Mouse (Mus musculus) cerebellum, postnatal 14 days (tissue): Measurements from ENCODE around the gene Cog2.

ENCODE experiments used
- DNase-seq, 2 experiments: peaks; one replicate each; pipeline ENCODE4 v3.0.0; 2021; ENCODE audit warnings: mixed read lengths in 2 of 2

Cog2 gene

DNA sequence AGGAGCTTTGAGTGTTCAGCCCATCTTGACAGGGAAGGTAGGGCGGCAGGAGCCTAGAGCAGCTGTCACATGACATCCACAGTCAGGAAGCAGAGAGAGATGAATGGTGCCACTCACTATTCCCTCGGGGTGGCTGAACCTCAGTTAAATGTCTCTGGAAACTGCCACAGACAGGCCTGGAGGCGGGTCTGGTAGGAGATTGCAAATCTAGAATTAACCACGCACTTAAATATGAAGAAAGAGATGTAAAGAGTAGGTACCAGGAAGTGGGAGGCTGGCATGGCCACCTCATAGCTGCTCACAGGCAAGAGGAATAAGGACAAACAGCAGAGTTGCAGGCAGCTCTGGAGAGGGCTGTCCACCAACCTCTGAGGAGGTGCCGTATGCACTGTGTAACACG is 3.4 kb upstream of the Cog2 start:
- no peak for DNase-seq

DNA sequence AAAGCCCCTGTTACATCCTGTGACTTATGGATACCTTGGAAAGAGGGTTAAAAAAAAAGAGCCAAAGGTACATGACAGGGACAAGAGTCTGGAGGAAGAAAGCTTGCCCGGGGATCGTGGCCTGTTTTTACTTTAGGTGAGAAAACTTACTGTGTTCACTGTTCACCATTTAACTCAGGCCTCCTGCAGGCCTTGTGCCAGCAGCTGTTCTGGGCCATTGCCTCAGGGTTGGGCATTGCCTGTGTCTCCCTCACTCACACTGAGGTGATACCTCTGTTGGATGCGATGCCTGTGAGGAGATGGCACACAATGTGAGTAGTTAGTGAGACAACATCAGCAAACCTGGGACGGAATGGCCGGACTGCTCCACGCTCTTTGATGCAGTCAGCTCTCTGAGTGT is 1.4 kb downstream of the Cog2 start:
- no peak for DNase-seq

DNA sequence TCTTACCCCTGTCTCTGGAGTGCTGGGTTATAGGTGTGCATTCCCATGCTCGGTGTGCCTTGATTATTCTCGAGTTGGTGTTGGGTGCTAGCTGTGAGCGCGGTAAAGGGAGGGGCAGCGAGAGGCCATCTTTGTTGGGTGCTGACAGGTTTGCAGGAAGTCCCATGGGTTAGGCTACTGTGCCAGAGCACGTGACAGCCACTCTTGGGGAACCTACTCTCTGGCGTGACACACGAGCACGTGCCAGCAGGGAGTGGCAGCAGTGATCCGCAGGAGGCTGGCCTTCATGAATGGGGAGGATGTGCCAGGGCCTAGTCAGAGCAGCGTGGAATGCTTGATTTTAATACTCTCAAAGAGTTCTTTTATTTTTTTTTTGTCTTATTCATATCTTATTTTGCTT is 5.7 kb downstream of the Cog2 start:
- DNase-seq = no peak

DNA sequence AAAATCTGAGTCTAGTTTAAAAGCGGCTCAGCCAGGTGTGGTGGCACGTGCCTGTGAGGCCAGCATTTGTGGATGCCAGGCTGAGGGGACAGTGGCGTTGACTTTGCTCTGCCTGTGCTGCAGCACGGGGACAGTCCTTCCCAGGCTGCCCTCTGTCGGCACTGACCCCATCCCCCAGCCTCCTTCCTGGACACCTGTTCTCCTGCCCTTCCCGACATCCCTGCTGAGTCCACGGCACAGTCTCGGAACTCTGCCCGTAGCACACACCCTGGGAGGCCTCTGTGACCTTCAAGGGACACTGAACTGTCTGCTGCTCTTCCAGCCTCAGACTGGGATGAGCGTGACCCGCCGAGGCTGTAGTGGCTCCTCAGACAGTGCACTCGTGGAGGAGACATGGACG is 9.5 kb downstream of the Cog2 start:
- DNase-seq = peak; percentile 87 to 89

DNA sequence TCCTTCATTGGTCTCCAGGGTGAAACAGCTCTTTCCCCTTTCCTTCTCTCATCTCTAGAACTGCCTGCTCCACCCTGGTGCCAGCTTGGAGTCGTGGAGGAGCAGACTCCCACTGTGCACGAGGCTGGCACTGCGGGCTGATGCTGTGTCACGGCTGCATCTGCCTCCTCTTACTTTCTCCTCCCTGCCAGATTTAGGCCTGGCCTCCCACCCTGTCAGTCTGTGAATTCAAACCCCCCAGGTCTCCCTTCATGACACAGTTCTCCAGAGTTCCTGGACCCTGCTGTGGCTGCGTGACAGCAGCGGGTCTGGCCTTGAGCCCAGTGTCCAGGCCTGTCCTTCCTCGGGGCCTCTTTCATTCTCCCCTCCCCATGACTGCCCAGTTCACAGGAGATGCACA is 10.0 kb downstream of the Cog2 start:
- DNase-seq = peak; percentile 64 to 65

DNA sequence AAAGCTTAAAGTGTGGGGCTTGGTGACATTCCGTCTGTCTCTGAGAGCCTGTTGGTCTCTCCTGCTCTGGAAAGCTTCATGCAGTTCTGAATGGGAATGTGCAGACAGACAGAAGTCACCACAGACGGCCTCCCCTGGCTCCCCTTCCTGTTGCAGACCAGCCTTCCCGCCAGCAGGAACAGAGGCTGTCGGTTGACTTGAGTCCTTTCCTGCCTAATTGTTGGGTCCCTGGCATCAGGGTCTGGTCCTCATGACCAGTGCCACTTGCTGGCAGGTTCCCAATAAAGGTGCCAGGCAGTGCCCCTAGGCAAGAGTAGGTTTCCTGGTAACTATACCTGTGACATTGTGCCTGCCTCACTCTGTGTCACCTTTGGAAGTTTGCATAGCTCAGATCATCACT is 10.4 kb downstream of the Cog2 start:
- peak; percentile 57 to 60 for DNase-seq

DNA sequence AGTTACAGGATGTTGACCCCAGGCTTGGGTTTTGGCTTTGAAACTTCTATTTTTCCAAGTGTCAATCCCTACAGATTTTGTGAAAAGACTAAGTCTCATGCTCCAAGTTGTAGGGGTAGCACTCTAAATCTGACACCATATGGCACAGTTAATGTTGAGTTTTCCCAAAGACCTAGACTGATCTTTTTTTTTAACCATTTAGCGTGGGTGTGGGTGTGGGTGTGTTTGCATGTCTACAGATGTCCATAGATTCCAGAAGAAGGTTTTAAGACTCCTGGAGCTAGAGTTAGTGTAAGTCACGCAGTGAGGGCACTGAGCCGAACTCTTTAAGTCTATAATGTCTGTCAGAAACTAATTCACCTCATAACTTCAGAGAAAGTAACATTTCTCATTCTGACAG is 12.1 kb downstream of the Cog2 start:
- no peak for DNase-seq

DNA sequence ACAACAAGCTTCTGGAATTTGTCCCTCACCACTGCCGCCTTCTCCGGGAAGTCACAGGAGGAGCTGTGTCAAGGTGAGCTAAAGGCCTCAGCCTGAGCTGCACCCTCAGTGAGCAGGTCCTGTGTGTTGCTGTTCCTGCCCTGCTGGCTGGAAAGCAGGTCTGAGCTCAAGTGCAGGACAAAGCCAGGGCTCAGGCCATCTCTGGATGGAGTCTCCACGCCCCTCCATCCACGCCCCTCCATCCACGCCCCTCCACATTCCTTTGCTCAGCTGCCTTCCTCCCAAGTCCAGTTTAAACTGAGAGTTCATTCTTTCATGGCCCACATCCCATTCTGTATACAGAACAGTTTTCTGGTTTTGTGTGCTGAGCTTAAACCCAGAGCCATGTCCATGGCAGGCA is 14.9 kb downstream of the Cog2 start:
- DNase-seq = no peak

DNA sequence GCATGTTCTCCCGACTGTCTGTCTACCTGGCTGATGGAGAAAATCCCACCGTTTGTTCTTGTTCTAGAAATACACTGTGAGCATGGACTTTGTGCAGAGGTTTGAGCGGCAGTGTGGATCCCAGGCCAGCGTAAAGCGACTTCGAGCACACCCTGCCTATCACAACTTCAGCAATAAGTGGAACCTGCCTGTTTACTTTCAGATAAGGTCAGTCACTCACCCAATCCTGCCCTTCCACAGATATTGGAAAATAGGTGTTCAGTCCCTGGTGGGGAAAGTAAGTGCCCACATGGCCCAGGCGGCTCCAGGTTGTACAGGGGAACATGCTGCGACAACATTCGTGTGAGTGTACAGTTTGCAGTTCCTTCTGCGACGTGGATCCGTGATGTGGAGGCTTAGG is 20.3 kb downstream of the Cog2 start:
- DNase-seq = no peak

DNA sequence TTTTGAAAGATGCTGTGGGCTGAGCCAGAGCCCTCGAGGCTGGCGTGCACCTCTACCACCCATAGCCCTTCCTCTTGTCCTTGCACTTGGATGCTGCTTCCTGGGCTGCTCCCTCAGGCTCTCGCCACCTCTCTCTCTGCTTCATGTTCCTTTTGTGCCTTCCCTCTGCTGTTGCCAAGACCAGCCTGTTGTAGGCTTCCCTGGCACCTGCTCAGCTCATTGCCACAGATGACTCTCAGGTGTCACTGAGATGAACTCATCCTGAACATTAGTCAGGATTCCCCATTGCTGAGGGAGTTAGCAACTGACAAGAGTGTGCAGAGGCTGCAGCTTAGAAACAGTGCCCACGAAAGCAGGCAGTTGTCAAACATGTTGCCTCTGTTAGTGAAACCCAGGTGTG is 21.4 kb downstream of the Cog2 start:
- DNase-seq = peak; percentile 48 to 55

DNA sequence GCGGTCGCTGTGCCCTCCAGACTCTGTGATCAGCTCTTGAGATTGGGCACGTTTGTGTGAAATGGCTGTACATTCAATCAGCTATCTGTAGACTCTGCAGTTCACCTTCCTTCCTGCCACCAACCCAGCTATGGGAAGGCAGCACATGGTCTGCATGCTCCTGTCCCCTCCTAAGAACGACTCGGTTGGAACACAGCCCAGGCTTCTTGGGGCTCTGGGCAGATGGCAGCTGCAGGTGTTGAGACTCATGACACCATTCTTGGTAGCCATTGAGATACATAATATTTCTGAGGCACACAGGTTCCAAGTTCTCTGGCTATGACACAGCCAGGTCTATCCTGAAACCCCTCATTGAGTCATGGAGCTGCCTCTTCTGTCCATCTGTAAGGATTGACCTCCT is 22.7 kb downstream of the Cog2 start:
- peak; percentile 58 to 69 for DNase-seq

DNA sequence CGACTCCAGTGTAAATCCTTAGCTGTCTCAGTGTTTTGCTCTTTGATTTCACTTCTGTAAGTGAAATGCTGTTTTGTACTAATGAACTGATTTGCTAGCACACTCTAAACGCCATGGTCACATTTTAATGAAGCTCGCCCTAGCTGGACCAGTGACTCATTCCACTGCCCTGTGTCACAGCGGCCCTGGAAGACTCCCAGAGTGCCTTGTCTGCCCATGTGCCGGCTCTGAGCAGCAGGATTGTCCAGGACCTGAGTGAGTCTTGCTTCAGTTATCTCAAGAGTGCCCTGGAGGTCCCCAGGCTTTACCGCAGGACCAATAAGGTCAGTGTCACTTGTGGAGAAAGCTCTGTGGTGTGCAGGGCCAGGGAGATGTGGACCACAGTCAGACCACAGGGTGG is 25.8 kb downstream of the Cog2 start:
- DNase-seq = no peak

DNA sequence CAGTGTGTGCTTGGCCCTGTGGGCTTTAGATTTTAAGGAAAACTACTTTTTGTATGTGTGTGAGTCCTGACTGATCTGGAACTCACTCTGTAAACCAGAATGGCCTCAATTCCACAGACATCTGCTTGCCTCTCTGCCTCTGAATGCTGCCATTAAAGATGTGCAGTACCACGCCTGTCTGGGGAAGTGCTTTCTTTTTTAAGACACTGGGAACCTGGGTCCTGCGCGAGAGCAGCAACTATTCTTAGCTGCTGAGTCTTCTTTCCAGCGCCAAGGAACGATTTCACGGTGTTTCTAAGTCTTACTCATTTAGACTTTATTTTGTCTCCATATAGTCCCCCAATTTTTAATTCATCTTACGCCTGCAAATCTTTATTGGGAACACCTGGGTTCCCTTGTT is 26.2 kb downstream of the Cog2 start:
- no peak for DNase-seq

DNA sequence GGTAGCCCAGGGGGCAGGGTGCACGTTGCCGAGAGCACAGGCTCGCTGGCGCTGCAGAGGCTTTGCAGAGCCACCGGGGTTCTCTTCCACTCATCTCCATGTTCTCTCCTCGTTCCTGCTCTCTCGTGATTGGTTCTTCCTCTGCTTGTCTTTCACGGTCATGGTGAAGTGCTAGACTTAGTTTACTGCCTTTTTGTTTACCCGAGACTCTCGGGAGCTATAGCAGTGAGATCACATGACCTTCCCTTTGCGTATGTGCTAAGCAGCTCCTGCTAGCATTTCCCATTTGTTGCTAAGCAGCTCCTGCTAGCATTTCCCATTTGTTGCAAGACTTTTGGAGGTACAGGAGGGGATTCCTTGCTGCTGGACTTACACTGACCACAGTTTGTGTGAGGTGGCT is 26.7 kb downstream of the Cog2 start:
- DNase-seq = no peak

DNA sequence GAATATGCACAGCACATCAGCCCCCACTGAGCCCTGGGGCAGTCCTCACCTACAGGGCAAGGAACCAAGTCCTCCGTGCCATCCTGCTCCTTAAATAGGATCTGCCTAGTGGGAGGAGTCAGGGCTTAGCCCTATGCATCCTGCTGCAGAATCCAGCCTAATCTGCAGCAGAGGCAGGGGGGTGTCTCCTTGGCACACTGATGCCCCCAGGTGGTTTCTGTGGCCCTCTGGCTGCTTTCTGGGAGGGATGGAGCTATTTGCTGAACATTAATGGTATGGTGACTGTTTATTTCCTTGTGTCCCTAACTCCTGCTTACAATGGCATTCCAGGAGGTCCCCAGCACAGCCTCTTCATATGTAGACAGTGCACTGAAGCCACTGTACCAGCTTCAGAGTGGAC is 27.6 kb downstream of the Cog2 start:
- no peak for DNase-seq

DNA sequence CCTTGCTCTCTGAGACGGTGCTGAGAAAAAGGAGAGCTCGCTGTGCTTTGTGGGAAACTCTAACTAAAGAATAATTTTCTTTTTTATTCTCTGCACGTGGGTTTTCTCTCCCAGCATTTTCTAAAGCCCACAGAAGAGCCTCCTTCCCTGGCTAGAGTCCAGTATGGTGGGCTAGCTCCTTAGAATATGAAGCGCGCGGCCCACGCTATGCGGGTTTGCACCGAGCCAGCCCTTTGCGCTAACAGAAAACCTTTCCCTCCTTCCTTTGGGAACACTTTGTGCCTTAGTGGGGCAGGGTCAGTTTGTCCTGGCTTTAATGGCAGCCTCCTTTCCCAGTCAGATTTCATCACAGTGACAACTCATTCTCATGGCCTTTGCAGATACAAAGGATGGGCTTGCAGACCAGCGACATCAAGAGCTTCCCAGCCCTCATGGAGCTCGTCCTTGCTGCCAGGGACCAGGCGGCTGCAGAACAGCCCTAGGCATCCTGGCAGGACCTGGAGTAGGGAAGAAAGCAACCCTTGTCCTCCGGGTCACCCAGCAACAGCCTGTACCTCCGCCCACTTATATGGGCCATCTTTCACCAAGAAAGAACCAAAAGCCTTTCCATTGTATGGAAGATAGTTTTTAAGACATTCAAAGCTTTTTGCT is 30.6 kb downstream of the Cog2 start:
- no peak for DNase-seq

DNA sequence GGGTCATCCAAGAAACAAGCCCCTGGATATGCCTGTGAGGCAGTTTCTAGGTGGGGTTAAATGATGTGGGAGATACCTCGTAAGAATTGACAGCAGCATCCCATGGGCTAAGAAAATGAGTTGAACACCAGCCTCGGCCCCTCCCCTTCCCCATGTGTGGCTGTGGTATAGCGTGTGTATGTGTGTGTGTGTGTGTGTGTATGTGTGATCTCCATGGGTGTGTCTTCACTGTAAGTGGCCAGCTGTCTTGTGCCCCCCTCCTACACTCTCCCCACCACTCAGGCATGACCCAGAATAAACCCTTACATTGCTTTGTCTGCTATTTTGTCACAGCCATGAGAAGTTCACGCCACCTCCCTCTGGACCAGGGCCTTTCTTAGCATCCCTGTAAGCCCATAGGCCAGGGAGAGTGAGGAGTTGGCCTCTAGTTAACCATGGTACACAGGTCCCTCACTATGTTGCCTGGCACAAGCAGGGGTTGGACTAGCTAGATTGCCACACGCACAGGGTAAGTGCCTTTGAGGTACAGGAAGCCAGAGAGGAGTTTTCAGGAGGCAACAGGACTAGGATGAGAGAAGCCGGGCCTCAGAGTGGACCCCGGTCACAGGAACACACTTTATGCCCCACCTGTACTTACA is 34.7 kb downstream of the Cog2 start:
- DNase-seq = no peak

DNA sequence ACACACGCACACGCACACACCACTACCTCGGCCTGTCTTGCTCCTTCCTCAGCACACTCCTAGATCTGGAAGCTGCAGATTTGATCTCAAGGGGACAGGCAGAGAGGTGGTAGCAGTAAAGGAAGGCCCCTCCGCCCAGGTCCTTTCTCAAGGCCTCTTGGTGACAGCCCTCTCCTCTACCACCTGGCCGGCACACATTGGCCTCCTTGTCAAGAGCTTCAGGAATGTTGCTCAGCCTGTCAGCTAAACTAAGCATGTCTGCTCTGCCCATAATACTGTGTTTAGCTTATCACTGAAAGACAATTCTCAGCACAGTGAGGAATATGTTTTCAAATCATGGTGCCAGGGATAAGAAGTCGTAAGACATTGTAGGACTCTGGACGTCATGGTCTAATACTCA is 35.6 kb downstream of the Cog2 start:
- no peak for DNase-seq

DNA sequence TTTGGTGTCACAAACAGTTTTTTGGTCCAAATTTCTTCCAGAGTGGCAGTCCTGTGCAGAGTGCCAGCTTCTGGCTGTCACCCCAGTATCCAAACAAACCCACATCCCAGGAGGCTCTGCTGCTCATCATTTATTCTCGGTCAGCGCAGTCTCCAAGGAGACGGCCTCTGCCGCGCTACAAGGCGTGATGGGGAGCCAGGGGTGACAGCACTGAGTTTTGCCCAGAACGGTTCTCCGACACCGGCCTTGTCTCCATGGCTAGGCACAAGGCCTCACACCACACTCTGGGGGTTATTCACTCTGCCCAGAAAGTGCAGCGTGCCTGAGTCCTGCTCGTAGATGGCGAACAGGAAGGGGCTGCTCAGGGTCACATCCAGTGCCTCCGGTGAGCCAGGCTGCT is 36.1 kb downstream of the Cog2 start:
- peak; percentile 60 for DNase-seq

DNA sequence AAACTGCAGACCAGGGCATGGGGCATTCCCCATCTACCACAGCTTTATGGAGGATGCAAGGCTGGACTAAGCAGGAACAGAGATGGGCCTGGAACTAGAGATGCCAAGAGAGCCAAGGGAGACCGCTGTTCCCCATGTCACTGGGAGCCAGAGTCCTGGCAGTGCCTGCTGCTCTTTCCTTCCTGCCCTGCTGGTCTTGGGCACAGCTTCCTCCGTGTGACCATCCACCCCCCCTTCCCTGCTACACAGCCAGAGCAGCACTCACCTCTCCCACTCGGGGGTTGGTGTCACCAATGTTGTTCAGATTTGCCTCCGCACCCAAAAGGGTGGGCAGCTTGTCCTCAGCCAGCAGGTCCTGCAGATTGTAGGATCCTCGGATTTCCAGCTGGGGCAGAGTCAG is 36.9 kb downstream of the Cog2 start:
- DNase-seq = peak; percentile 61 to 70

DNA sequence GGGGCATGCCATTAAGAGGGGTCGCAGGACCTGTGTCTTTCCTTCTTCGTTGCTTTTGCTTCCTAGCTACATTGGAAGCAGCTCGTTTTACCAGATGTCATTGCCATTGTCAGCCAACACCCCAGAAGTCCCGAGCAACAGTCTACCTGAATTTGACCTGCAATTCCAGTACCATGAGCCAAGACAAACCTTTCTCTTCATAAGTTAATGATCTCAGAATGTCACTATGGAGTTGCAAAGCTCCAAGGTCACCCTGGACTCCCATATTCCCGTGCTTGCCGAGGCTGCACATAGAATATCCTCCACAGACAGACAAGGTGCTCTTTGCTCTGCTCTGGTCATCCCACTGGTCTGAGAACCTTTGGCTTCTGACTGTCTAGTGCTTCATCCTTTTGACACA is 46.6 kb downstream of the Cog2 start:
- no peak for DNase-seq

DNA sequence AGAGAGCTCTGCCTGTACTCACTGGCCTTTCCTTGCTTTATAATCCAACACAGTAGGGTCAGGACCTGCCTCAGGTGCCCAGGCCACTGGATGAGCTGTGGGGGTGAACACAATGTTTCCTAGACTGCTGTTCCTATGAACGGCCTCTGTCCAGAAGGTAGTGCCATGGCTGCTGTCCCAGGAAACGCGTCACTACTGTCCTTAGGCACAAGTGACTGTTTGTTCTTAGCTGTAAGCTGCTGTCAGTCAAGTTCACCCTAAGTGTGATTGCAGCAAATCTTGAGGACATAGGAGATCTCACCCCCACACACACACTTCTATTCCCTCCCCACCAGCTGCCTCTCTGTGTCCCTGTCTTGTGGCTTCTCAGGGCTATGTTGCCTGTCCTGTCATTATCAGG is 47.0 kb downstream of the Cog2 start:
- DNase-seq = no peak

DNA sequence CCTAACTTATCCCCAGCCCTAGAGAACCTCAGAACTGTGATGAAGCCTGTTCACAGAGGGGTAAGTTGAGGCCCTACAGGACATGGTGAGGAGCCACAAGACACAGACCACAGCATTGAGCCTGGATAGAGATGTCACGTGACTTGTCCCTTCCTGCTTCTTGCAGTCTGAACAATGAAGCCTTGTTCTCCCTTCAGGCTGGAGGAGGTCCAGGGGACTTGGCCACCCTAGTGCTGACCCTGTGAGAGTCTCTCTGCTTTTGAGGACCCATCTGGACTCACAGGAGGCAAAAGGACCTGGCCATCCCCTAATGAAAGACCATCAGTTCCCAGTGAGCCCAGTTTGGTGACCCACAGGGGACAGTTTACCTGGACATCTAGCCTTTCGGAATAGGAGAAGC is 48.5 kb downstream of the Cog2 start:
- DNase-seq = peak in 1 of 2 experiments; percentile 43

DNA sequence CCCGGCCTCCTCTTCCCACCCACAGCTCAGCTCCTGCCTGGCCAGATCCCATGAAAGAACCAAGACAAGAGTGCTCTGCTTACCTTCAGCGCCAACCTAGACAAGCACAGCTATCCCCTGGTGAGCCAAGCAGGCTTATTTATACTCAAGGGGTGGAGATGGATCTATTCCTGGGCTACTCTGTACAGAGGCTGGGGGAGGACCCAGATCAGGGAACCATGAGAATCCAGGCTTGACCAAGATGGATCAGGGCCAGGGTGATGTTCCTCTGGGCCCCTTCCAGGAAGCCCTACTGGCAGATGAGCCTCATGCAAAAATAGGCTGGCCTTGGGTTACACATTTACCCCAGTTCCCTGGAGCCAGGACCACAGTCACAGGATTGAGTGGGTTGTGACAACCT is 49.0 kb downstream of the Cog2 start, which contains the start of gene Agt:
Gene Agt, minus strand, starts transcription at position 114 of the 400 bp plus-strand sequence.
- peak; percentile 63 to 73 for DNase-seq
